Mouse (Mus musculus) embryonic facial prominence, embryonic 13.5 days (tissue): Measurements from ENCODE around the gene Pten. TPM values are rescaled to one million over a fixed set of nuclear protein-coding genes. Genes with fewer than 3 reads are reported as not detected.
"Not testable (repeated sequence)": the region's sequence is repeated elsewhere in the genome, so short reads cannot be mapped to it uniquely, and the experiment has no call there.

ENCODE experiments used
- ATAC-seq: fragments of 200-750 bp; cut with Nextera tagmentation; 2 replicates; pipeline ENCODE4 v1.8.0; 2017; ENCODE audit warnings: low read depth; ENCODE audit not compliant: insufficient number of reproducible peaks, insufficient read depth, low FRiP score, low TSS enrichment
- H3K27ac ChIP-seq: fragments of 300-500 bp; sonication (generic); 2 replicates; pipeline ENCODE4 v1.5.1; 2015; ENCODE audit warnings: moderate library complexity, mild to moderate bottlenecking, inconsistent platforms
- H3K27me3 ChIP-seq: fragments of 300-500 bp; sonication (generic); 2 replicates; pipeline ENCODE4 v1.6.1; 2015; ENCODE audit warnings: mild to moderate bottlenecking, inconsistent platforms
- H3K36me3 ChIP-seq: fragments of 300-500 bp; sonication (generic); 2 replicates; pipeline ENCODE4 v1.6.1; 2015; ENCODE audit warnings: mild to moderate bottlenecking, inconsistent platforms
- H3K4me1 ChIP-seq: fragments of 300-500 bp; sonication (generic); 2 replicates; pipeline ENCODE4 v1.6.1; 2015; ENCODE audit warnings: inconsistent platforms
- H3K4me2 ChIP-seq: fragments of 300-500 bp; sonication (generic); 2 replicates; pipeline ENCODE4 v1.6.1; 2015; ENCODE audit warnings: moderate library complexity, mild to moderate bottlenecking, inconsistent platforms
- H3K4me3 ChIP-seq: fragments of 300-500 bp; sonication (generic); 2 replicates; pipeline ENCODE4 v1.5.1; 2015; ENCODE audit warnings: mild to moderate bottlenecking, inconsistent platforms
- H3K9ac ChIP-seq: fragments of 300-500 bp; sonication (generic); 2 replicates; pipeline ENCODE4 v1.6.1; 2015; ENCODE audit warnings: mild to moderate bottlenecking, inconsistent platforms
- H3K9me3 ChIP-seq: fragments of 300-500 bp; sonication (generic); 2 replicates; pipeline ENCODE4 v1.6.1; 2016; ENCODE audit warnings: inconsistent platforms
- WGBS: fragments of 180-500 bp; shearing (Covaris S2); methylation state at CpG from one replicate; pipeline ENCODE4 v1.1.7; 2015; ENCODE audit warnings: mixed read lengths; 5-methylcytosine and 5-hydroxymethylcytosine counted together
- polyA plus RNA-seq: library from polyadenylated mRNA; unstranded; fragments of >200 nt; fragmentation: Nextera tagmentation; extraction: Ambion mirVana; gene quantifications from 2 replicates; pipeline ENCODE4 v1.2.1, GENCODE M21; 2015

The Pten gene
- polyA plus RNA-seq, 1 experiment from 2014 or later, result 12.9 TPM

- Histone ChIP-seq H3K4me1 (peaks cover 9% of the 10 kb centered on the region), H3K9ac (no peak overlapping the region), H3K4me2 (no peak overlapping the region), H3K27me3 (no peaks in the 10 kb centered on the region), H3K4me3 (no peak overlapping the region), H3K36me3 (peaks cover 7% of the 10 kb centered on the region; the same call in 1 of the 2 replicates), H3K9me3 (no peaks in the 10 kb centered on the region), H3K27ac (no peak overlapping the region)
- ATAC-seq, result no peak
- 55% methylated on average over 5 of the region's 5 CpGs for WGBS
Measured at GRCm38 (mm10) chr19:32781305-32782071, 24.2 kb downstream of the Pten start.

DNA sequence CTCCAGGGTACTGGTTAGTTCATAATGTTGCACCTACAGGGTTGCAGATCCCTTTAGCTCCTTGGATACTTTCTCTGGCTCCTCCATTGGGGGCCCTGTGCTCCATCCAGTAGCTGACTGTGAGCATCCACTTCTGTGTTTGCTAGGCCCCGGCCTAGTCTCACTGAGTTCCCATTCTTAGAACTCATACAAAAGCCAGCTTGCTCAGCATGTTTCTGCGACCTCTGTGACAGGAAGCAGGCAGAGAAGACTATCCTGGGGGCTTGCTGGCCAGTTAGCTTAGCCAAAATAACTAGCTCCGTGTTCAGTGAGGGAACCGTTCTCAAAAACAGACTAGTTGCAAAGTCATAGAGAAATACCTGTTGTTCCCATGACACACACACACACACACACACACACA, 30.1 kb downstream of the Pten start:
- not testable (repeated sequence) for ATAC-seq, H3K9me3 ChIP-seq, H3K36me3 ChIP-seq, H3K27me3 ChIP-seq, H3K4me3 ChIP-seq, H3K9ac ChIP-seq, H3K27ac ChIP-seq, H3K4me2 ChIP-seq
- 40% methylated on average over 4 of the region's 4 CpGs for WGBS
- peaks cover 24% of the 10 kb centered on the region for H3K4me1 ChIP-seq

- not testable (repeated sequence) for H3K9me3 ChIP-seq, H3K4me3 ChIP-seq, H3K4me2 ChIP-seq, H3K27ac ChIP-seq, H3K36me3 ChIP-seq, H3K9ac ChIP-seq, H3K27me3 ChIP-seq, ATAC-seq
- peaks cover 23% of the 10 kb centered on the region for H3K4me1 ChIP-seq
- 94% methylated on average over 3 of the region's 3 CpGs for WGBS
Measured at GRCm38 (mm10) chr19:32788016-32788415, 30.7 kb downstream of the Pten start.

- Histone ChIP-seq H3K4me2 (no peak overlapping the region), H3K27me3 (no peaks in the 10 kb centered on the region), H3K27ac (no peak overlapping the region), H3K4me1 (peaks cover 31% of the 10 kb centered on the region), H3K36me3 (peaks cover 7% of the 10 kb centered on the region; the same call in 1 of the 2 replicates), H3K9me3 (no peaks in the 10 kb centered on the region), H3K9ac (no peak overlapping the region), H3K4me3 (no peak overlapping the region)
- no peak for ATAC-seq
- 70% methylated on average over 3 of the region's 3 CpGs for WGBS
Measured at GRCm38 (mm10) chr19:32789535-32789934, 32.2 kb downstream of the Pten start.

GRCm38 (mm10) chr19:32792610-32793009, 35.3 kb downstream of the Pten start:
- H3K4me3 ChIP-seq, result no peak overlapping the region
- no peak overlapping the region for H3K27ac ChIP-seq
- H3K27me3 ChIP-seq, result no peaks in the 10 kb centered on the region
- 0 out of 2 replicates have a peak, but pooled peaks have one; percentile 48 for ATAC-seq
- peaks cover 35% of the 10 kb centered on the region for H3K4me1 ChIP-seq
- H3K9me3 ChIP-seq, result no peaks in the 10 kb centered on the region
- no peaks in the 10 kb centered on the region for H3K36me3 ChIP-seq
- 21% methylated on average over 6 of the region's 6 CpGs for WGBS
- no peak overlapping the region for H3K9ac ChIP-seq
- no peak overlapping the region for H3K4me2 ChIP-seq

GRCm38 (mm10) chr19:32793901-32794300, 36.6 kb downstream of the Pten start:
- Histone ChIP-seq H3K27me3 (no peaks in the 10 kb centered on the region), H3K4me3 (no peak overlapping the region), H3K9me3 (no peaks in the 10 kb centered on the region), H3K4me1 (peaks cover 28% of the 10 kb centered on the region), H3K36me3 (no peaks in the 10 kb centered on the region), H3K4me2 (no peak overlapping the region), H3K27ac (no peak overlapping the region), H3K9ac (no peak overlapping the region)
- no peak for ATAC-seq

GRCm38 (mm10) chr19:32800557-32800956, 43.3 kb downstream of the Pten start:
- H3K9me3 ChIP-seq, result no peaks in the 10 kb centered on the region
- no peak for ATAC-seq
- no peak overlapping the region for H3K4me3 ChIP-seq
- H3K27ac ChIP-seq, result no peak overlapping the region
- H3K4me1 ChIP-seq, result peaks cover 4% of the 10 kb centered on the region; the same call in 1 of the 2 replicates
- H3K27me3 ChIP-seq, result no peaks in the 10 kb centered on the region
- WGBS, result 80% methylated on average over 2 of the region's 2 CpGs
- H3K36me3 ChIP-seq, result peaks cover 20% of the 10 kb centered on the region; the same call in 1 of the 2 replicates
- no peak overlapping the region for H3K4me2 ChIP-seq
- H3K9ac ChIP-seq, result no peak overlapping the region

DNA sequence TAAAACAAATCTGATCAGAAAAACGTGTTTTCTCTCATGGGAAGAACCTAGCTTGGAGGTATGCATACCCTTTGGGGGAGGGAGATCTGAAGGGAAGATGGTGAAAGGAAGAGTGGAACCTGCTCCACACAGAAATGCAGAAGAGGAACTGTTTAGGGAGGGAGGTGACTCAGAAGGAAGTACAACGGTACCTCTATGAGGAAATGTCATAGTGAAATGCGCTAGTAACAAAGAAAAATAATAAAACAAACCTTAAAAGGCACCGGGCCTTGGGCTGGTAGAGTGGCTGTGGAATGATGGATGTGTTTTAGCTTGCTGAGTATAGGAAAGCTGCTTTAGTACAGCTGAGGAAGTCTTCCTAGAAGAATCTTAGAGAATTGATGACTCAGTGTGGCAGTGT, 47.4 kb downstream of the Pten start:
- H3K9ac ChIP-seq, result no peak overlapping the region
- H3K36me3 ChIP-seq, result peaks cover 19% of the 10 kb centered on the region; the same call in 1 of the 2 replicates
- H3K4me3 ChIP-seq, result no peak overlapping the region
- ATAC-seq, result no peak
- H3K9me3 ChIP-seq, result no peaks in the 10 kb centered on the region
- H3K27me3 ChIP-seq, result no peaks in the 10 kb centered on the region
- H3K4me2 ChIP-seq, result no peak overlapping the region
- no peak overlapping the region for H3K27ac ChIP-seq
- WGBS, result 79% methylated on average over 4 of the region's 4 CpGs
- H3K4me1 ChIP-seq, result no peaks in the 10 kb centered on the region

DNA sequence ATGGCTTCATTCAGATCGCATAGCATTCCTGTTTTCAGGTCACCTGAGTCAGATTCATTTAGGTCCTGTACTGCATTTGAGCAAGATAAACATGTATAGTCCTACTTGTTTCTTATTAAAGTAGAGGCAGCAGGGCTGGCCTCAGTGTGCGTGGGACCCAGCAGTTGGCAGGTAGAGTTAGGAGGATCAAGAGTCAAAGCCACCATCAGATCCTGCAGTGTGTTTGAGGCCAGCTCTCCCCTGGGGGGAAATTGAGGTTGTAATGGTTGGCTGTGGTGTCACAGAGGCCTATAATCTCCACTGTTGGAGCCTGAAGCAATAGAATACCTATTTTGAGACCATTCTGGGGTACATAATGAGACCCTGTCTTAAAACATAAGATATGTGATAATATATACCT, 50.3 kb downstream of the Pten start:
- ATAC-seq, result no peak
- 88% methylated on average over 2 of the region's 2 CpGs for WGBS
- Histone ChIP-seq H3K36me3 (peaks cover 18% of the 10 kb centered on the region), H3K9me3 (no peaks in the 10 kb centered on the region), H3K4me1 (no peaks in the 10 kb centered on the region), H3K27ac (no peak overlapping the region), H3K4me2 (no peak overlapping the region), H3K27me3 (no peaks in the 10 kb centered on the region), H3K4me3 (no peak overlapping the region), H3K9ac (no peak overlapping the region)

DNA sequence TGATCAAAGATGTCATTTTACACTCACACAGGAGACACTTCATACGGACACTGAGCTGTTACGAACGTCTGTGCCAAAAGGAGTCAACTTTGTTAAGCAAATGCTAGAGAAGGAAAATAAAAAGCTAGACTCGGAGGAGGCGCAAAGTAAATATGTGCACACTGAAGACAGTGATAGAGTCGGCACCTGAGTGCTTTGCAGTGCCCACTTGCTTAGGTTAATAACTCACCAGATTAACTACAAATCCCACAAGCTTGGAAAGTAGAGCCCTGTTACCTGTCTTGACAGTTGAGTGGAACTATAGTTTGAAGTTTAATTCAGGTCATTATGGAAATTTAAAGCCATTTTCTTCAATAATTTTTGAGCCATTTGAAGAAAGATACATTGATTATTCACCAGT, 51.4 kb downstream of the Pten start:
- Histone ChIP-seq H3K9ac (no peak overlapping the region), H3K4me2 (no peak overlapping the region), H3K36me3 (peaks cover 15% of the 10 kb centered on the region), H3K9me3 (no peaks in the 10 kb centered on the region), H3K4me3 (no peak overlapping the region), H3K27ac (no peak overlapping the region), H3K4me1 (no peaks in the 10 kb centered on the region), H3K27me3 (no peaks in the 10 kb centered on the region)
- ATAC-seq, result no peak
- 81% methylated on average over 6 of the region's 6 CpGs for WGBS

GRCm38 (mm10) chr19:32809117-32809516, 51.8 kb downstream of the Pten start:
- no peak overlapping the region for H3K4me3 ChIP-seq
- no peak overlapping the region for H3K4me2 ChIP-seq
- ATAC-seq, result no peak
- no peaks in the 10 kb centered on the region for H3K9me3 ChIP-seq
- no peaks in the 10 kb centered on the region for H3K27me3 ChIP-seq
- H3K27ac ChIP-seq, result no peak overlapping the region
- 70% methylated on average over 3 of the region's 3 CpGs for WGBS
- peaks cover 17% of the 10 kb centered on the region for H3K36me3 ChIP-seq
- no peak overlapping the region for H3K9ac ChIP-seq
- H3K4me1 ChIP-seq, result no peaks in the 10 kb centered on the region

GRCm38 (mm10) chr19:32818759-32819158, 61.5 kb downstream of the Pten start:
- Histone ChIP-seq H3K4me1 (no peaks in the 10 kb centered on the region), H3K36me3 (peaks cover 38% of the 10 kb centered on the region), H3K4me2 (no peak overlapping the region), H3K27me3 (no peaks in the 10 kb centered on the region), H3K9me3 (no peaks in the 10 kb centered on the region), H3K27ac (no peak overlapping the region), H3K9ac (no peak overlapping the region), H3K4me3 (no peak overlapping the region)
- ATAC-seq, result no peak
- WGBS, result 85% methylated on average over 4 of the region's 4 CpGs
